Mouse (Mus musculus): ENCODE measurements around the gene Ttc41. TPM values are rescaled to one million over a fixed set of nuclear protein-coding genes. Genes with fewer than 3 reads are reported as not detected.

Gene Ttc41
- polyA plus RNA-seq, 1 experiment from 2014 or later, result 0.33 TPM

- H3K36me3 ChIP-seq (ENCODE audit: inconsistent target), result peaks cover 28% of the 10 kb centered on the region
- H3K27ac ChIP-seq, result no peak overlapping the region
- WGBS (ENCODE audit: missing documents), result 88% methylated on average over 19 of the region's 19 CpGs
- H3K79me2 ChIP-seq (ENCODE audit: inconsistent target), result peaks cover 9% of the 10 kb centered on the region; the same call in 1 of the 2 replicates
- no peak overlapping the region for H3K4me3 ChIP-seq (ENCODE audit: inconsistent target)
Measured at GRCm38 (mm10) chr10:86814292-86815131, 108.9 kb downstream of the Ttc41 start.

DNA sequence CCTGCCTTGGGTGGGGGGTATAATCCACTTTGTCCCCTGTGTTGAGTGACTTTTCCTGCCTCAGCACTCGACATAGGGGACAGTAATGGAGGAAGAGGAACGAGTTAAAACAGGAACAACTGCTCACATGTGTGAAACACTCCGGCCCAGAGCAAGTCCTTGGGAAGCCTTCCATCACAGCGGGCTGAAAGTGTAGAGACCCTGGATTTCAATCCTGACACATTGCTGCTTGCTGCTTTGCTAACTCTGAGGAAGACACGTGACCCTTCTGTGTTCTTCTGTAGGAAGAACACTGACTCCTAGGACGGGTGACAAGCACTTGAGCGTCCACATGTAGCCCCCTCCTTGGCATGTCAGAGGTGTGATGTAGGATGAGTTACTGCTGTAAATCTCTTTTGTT is 109.5 kb downstream of the Ttc41 start:
- Histone ChIP-seq H3K27ac (no peak overlapping the region), H3K36me3 (ENCODE audit: inconsistent target) (peaks cover 34% of the 10 kb centered on the region), H3K4me3 (ENCODE audit: inconsistent target) (no peak overlapping the region), H3K79me2 (ENCODE audit: inconsistent target) (peaks cover 3% of the 10 kb centered on the region; the same call in 1 of the 2 replicates)
- WGBS (ENCODE audit: missing documents), result 70% methylated on average over 7 of the region's 7 CpGs

- 53% methylated on average over 8 of the region's 8 CpGs for WGBS (ENCODE audit: missing documents)
- H3K36me3 ChIP-seq (ENCODE audit: inconsistent target), result peaks cover 55% of the 10 kb centered on the region
- H3K4me3 ChIP-seq (ENCODE audit: inconsistent target), result no peak overlapping the region
- no peak overlapping the region for H3K27ac ChIP-seq
- H3K79me2 ChIP-seq (ENCODE audit: inconsistent target), result no peaks in the 10 kb centered on the region
Measured at GRCm38 (mm10) chr10:86819649-86820165, 114.1 kb downstream of the Ttc41 start.

DNA sequence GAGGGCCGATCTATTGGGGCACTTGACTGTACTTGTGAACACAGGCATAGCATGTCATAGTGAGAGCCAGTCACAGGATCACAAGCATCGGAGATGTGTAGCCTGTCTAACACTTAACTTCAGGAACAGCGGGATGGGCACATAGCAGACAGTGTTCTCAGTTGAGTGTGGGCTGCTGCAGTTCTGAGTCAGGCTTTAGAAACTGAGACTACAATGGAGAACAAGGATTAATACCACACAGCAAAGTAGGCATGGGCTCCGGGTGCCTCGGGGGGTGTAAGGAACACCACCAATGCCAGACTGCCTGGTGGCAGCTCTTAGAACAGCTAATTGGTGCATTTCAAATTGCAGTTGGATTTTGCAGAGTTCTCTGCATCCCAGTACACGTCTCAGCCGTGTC is 115.4 kb downstream of the Ttc41 start:
- H3K4me3 ChIP-seq (ENCODE audit: inconsistent target), result no peak overlapping the region
- H3K79me2 ChIP-seq (ENCODE audit: inconsistent target), result no peaks in the 10 kb centered on the region
- 96% methylated on average over 7 of the region's 7 CpGs for WGBS (ENCODE audit: missing documents)
- no peak overlapping the region for H3K27ac ChIP-seq
- peaks cover 60% of the 10 kb centered on the region for H3K36me3 ChIP-seq (ENCODE audit: inconsistent target)

GRCm38 (mm10) chr10:86824093-86824492 is 118.5 kb downstream of the Ttc41 start:
- Histone ChIP-seq H3K27ac (no peak overlapping the region), H3K79me2 (ENCODE audit: inconsistent target) (no peaks in the 10 kb centered on the region), H3K36me3 (ENCODE audit: inconsistent target) (peaks cover 69% of the 10 kb centered on the region), H3K4me3 (ENCODE audit: inconsistent target) (no peak overlapping the region)
- WGBS (ENCODE audit: missing documents), result 91% methylated on average over 6 of the region's 6 CpGs

- H3K36me3 ChIP-seq (ENCODE audit: inconsistent target), result peaks cover 68% of the 10 kb centered on the region
- WGBS (ENCODE audit: missing documents), result 97% methylated on average over 11 of the region's 14 CpGs
Measured at GRCm38 (mm10) chr10:86824871-86825270, 119.3 kb downstream of the Ttc41 start.

GRCm38 (mm10) chr10:86825871-86826522 is 120.4 kb downstream of the Ttc41 start:
- Histone ChIP-seq H3K79me2 (ENCODE audit: inconsistent target) (no peaks in the 10 kb centered on the region), H3K27ac (no peak overlapping the region), H3K4me3 (ENCODE audit: inconsistent target) (no peak overlapping the region), H3K36me3 (ENCODE audit: inconsistent target) (peaks cover 57% of the 10 kb centered on the region)
- over 99% methylated on average over 8 of the region's 10 CpGs for WGBS (ENCODE audit: missing documents)

More at GRCm38 (mm10) chr10:86824871-86825270, 119.3 kb downstream of the Ttc41 start:
- Histone ChIP-seq H3K27ac (no peak overlapping the region), H3K4me3 (ENCODE audit: inconsistent target) (no peak overlapping the region), H3K79me2 (ENCODE audit: inconsistent target) (no peaks in the 10 kb centered on the region)

Other genes starting within 250 kb of the Ttc41 start
- gene Syn3, start 206.9 kb upstream of the Ttc41 start, polyA plus RNA-seq (2018), result 0.07 TPM in 1 of 3 replicates, not detected in the others
- 461 to 1,299 TPM (median 580 TPM) in 3 replicates for gene Hsp90b1, start 302 bp upstream of the Ttc41 start, polyA plus RNA-seq (2018)
- gene Gm49358, start 58.2 kb downstream of the Ttc41 start, polyA plus RNA-seq (2018), result 1.0 TPM in 1 of 3 replicates, not detected in the others
- gene Nt5dc3, start 73.2 kb downstream of the Ttc41 start, polyA plus RNA-seq (2018), result 11.9 to 13.6 TPM (median 13.3 TPM) in 3 replicates

Data from macrophage (primary cell).